Mouse (Mus musculus): ENCODE measurements at regions not wholly inside any gene's neighbourhood (a gene's known extent, or its start where the extent isn't known, plus 50 kb on each side); places are given as distances from the start of the nearest gene placed in this dataset.

DNA sequence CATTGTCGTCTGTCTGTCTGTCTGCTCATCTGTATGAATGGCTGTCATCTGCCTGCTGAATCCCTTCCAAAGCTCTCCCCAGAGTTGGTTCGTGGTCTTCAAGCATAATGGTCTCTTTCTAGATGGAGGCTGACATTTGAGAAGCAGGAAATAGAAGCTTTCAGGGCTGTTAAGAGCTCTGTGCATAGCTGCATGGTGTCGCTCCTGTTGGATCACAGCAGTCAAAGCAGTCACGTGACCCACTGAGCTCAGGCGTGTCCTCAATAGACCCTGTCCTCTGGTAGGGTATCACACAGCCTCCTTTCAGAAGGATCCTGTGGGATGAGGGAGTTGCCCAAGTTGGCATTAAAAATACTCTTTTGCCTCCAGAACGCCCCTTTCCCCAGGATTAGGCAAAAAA is 142.4 kb downstream of the Ppp4r2 start:
- TF ChIP-seq EP300 (IDR thresholded peaks at IDR 0.05; ENCODE audit: low read depth): no peak
- TF ChIP-seq CTCF (IDR thresholded peaks at IDR 0.05; ENCODE audit: low read depth): no peak
